Mouse (Mus musculus): ENCODE results near the gene Tmem210.

DNA sequence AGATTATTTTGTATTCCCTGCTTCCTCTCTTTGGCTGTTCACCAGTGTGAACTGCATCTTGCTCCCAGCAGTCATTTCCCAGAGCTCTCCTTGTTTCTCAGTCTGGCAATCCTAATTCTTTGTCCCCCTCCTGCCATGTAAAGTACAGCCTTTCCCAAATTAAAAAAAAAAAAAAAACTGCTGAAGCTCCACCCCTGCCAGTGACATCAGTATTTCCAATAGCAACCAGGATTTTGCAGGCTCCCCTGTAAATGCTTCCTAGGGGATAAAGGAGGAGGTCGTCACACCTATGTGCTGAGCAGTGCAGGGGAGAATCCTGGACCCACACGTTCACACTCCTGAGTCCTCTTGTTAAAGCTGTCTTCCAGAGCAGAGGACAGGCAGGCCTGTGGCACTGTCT lies 32.1 kb downstream of the Tmem210 start:
- TF ChIP-seq POLR2A (IDR thresholded peaks at IDR 0.05; ENCODE audit: low read depth, low read length) = no peak
- no peak for TF ChIP-seq CTCF (IDR thresholded peaks at IDR 0.05; ENCODE audit: extremely low read depth, insufficient read length, insufficient replicate concordance, low read depth, low read length)
